Mouse (Mus musculus) stomach, embryonic 14.5 days (tissue): ENCODE data around the gene Smarcc1. TPM values are rescaled to one million over a fixed set of nuclear protein-coding genes. Genes with fewer than 3 reads are reported as not detected.

ENCODE experiments used
- ATAC-seq: fragments of 200-750 bp; cut with Nextera tagmentation; 2 replicates; pipeline ENCODE4 v1.8.0; 2017; ENCODE audit warnings: low read depth, moderate TSS enrichment; ENCODE audit not compliant: insufficient number of reproducible peaks, insufficient read depth, low FRiP score
- H3K27ac ChIP-seq: fragments of 300-500 bp; sonication (generic); 2 replicates; pipeline ENCODE4 v1.5.1; 2014; ENCODE audit warnings: mild to moderate bottlenecking, low read length, moderate library complexity, mixed read lengths
- H3K27me3 ChIP-seq: fragments of 300-500 bp; sonication (generic); 2 replicates; pipeline ENCODE4 v1.6.1; 2014; ENCODE audit warnings: low read length, control low read depth, mixed read lengths; ENCODE audit not compliant: control insufficient read depth, insufficient read depth
- H3K36me3 ChIP-seq: fragments of 300-500 bp; sonication (generic); 2 replicates; pipeline ENCODE4 v1.6.1; 2014; ENCODE audit warnings: mild to moderate bottlenecking, control low read depth, low read length, moderate library complexity, mixed read lengths; ENCODE audit not compliant: control insufficient read depth, insufficient read depth
- H3K4me1 ChIP-seq: fragments of 300-500 bp; sonication (generic); 2 replicates; pipeline ENCODE4 v1.6.1; 2014; ENCODE audit warnings: low read length, control low read depth, mixed read lengths; ENCODE audit not compliant: control insufficient read depth, insufficient read depth
- H3K4me2 ChIP-seq: fragments of 300-500 bp; sonication (generic); replicated peaks from 2 replicates; pipeline ENCODE4 v1.6.1; 2014; ENCODE audit warnings: low read depth, low read length, control low read depth
- H3K4me3 ChIP-seq: fragments of 300-500 bp; sonication (generic); 2 replicates; pipeline ENCODE4 v1.5.1; 2014; ENCODE audit warnings: low read depth, low read length, control low read depth
- H3K9ac ChIP-seq: fragments of 300-500 bp; sonication (generic); replicated peaks from 2 replicates; pipeline ENCODE4 v1.6.1; 2014; ENCODE audit warnings: low read depth, mild to moderate bottlenecking, control low read depth, low read length, moderate library complexity, mixed read lengths
- H3K9me3 ChIP-seq: fragments of 300-500 bp; sonication (generic); 2 replicates; pipeline ENCODE4 v1.6.1; 2016; ENCODE audit warnings: low read depth, low read length, control low read depth; ENCODE audit not compliant: control insufficient read depth
- WGBS: fragments of 180-500 bp; shearing (Covaris S2); extraction: QIAGEN DNeasy Blood & Tissue Kit; methylation state at CpG from one replicate; pipeline ENCODE4 v1.1.7; 2014; 5-methylcytosine and 5-hydroxymethylcytosine counted together
- polyA plus RNA-seq: library from polyadenylated mRNA; unstranded; fragments of >200 nt; fragmentation: Nextera tagmentation; extraction: Ambion mirVana; gene quantifications from 2 replicates; pipeline ENCODE4 v1.2.1, GENCODE M21; 2014

The Smarcc1 gene
- polyA plus RNA-seq, 1 experiment from 2014 or later = 143 TPM

GRCm38 (mm10) chr9:110263181-110263580, 145.7 kb downstream of the Smarcc1 start:
- no peak overlapping the region for H3K4me2 ChIP-seq
- H3K4me1 ChIP-seq = 0 out of 2 replicates have a peak, but pooled peaks cover 2% of the 10 kb centered on the region
- H3K4me3 ChIP-seq = no peak overlapping the region
- no peaks in the 10 kb centered on the region for H3K36me3 ChIP-seq
- ATAC-seq = no peak
- H3K9me3 ChIP-seq = no peaks in the 10 kb centered on the region
- no peak overlapping the region for H3K27ac ChIP-seq
- no peaks in the 10 kb centered on the region for H3K27me3 ChIP-seq
- 82% methylated on average over 8 of the region's 8 CpGs for WGBS
- H3K9ac ChIP-seq = no peak overlapping the region

- Histone ChIP-seq H3K27me3 (no peaks in the 10 kb centered on the region), H3K9ac (no peak overlapping the region), H3K27ac (no peak overlapping the region), H3K9me3 (no peaks in the 10 kb centered on the region), H3K36me3 (no peaks in the 10 kb centered on the region), H3K4me2 (no peak overlapping the region), H3K4me3 (no peak overlapping the region), H3K4me1 (0 out of 2 replicates have a peak, but pooled peaks cover 2% of the 10 kb centered on the region)
- no peak for ATAC-seq
- 80% methylated on average over 9 of the region's 9 CpGs for WGBS
These were observed 147.5 kb downstream of the Smarcc1 start for GRCm38 (mm10) chr9:110264991-110265390.

- H3K9ac ChIP-seq = no peak overlapping the region
- no peak overlapping the region for H3K4me2 ChIP-seq
- no peaks in the 10 kb centered on the region for H3K9me3 ChIP-seq
- no peaks in the 10 kb centered on the region for H3K36me3 ChIP-seq
- no peaks in the 10 kb centered on the region for H3K27me3 ChIP-seq
- no peak overlapping the region for H3K4me3 ChIP-seq
- WGBS = 94% methylated on average over 10 of the region's 10 CpGs
- no peak overlapping the region for H3K27ac ChIP-seq
- no peak for ATAC-seq
- no peaks in the 10 kb centered on the region for H3K4me1 ChIP-seq
These were observed 150.9 kb downstream of the Smarcc1 start for GRCm38 (mm10) chr9:110268416-110268815.

GRCm38 (mm10) chr9:110272330-110272729, 154.8 kb downstream of the Smarcc1 start:
- H3K9ac ChIP-seq = no peak overlapping the region
- H3K27ac ChIP-seq = no peak overlapping the region
- no peak overlapping the region for H3K4me3 ChIP-seq
- no peaks in the 10 kb centered on the region for H3K4me1 ChIP-seq
- no peak overlapping the region for H3K4me2 ChIP-seq
- H3K9me3 ChIP-seq = no peaks in the 10 kb centered on the region
- H3K27me3 ChIP-seq = no peaks in the 10 kb centered on the region
- no peak for ATAC-seq
- 91% methylated on average over 3 of the region's 3 CpGs for WGBS
- H3K36me3 ChIP-seq = no peaks in the 10 kb centered on the region

- H3K36me3 ChIP-seq = no peaks in the 10 kb centered on the region
- no peaks in the 10 kb centered on the region for H3K9me3 ChIP-seq
- no peak overlapping the region for H3K9ac ChIP-seq
- WGBS = 63% methylated on average over 4 of the region's 4 CpGs
- no peak overlapping the region for H3K27ac ChIP-seq
- ATAC-seq = no peak
- H3K4me1 ChIP-seq = no peaks in the 10 kb centered on the region
- no peak overlapping the region for H3K4me3 ChIP-seq
- H3K4me2 ChIP-seq = no peak overlapping the region
- no peaks in the 10 kb centered on the region for H3K27me3 ChIP-seq
These were observed 156.0 kb downstream of the Smarcc1 start for GRCm38 (mm10) chr9:110273507-110273906.

GRCm38 (mm10) chr9:110275882-110276281, 158.4 kb downstream of the Smarcc1 start:
- 65% methylated on average over 5 of the region's 5 CpGs for WGBS

GRCm38 (mm10) chr9:110277431-110277881, 159.9 kb downstream of the Smarcc1 start:
- Histone ChIP-seq H3K36me3 (no peaks in the 10 kb centered on the region), H3K27me3 (no peaks in the 10 kb centered on the region), H3K27ac (no peak overlapping the region), H3K4me2 (no peak overlapping the region), H3K4me3 (no peak overlapping the region), H3K9ac (no peak overlapping the region), H3K4me1 (no peaks in the 10 kb centered on the region), H3K9me3 (no peaks in the 10 kb centered on the region)
- 56% methylated on average over 8 of the region's 8 CpGs for WGBS
- no peak for ATAC-seq

More at GRCm38 (mm10) chr9:110275882-110276281, 158.4 kb downstream of the Smarcc1 start:
- no peaks in the 10 kb centered on the region for H3K4me1 ChIP-seq
- no peaks in the 10 kb centered on the region for H3K27me3 ChIP-seq
- no peak overlapping the region for H3K4me2 ChIP-seq
- H3K36me3 ChIP-seq = no peaks in the 10 kb centered on the region
- H3K9ac ChIP-seq = no peak overlapping the region
- ATAC-seq = no peak
- no peaks in the 10 kb centered on the region for H3K9me3 ChIP-seq
- no peak overlapping the region for H3K27ac ChIP-seq
- H3K4me3 ChIP-seq = no peak overlapping the region

GRCm38 (mm10) chr9:110284075-110284697, 166.7 kb downstream of the Smarcc1 start:
- H3K9ac ChIP-seq = no peak overlapping the region
- H3K27me3 ChIP-seq = no peaks in the 10 kb centered on the region
- no peaks in the 10 kb centered on the region for H3K36me3 ChIP-seq
- H3K27ac ChIP-seq = no peak overlapping the region
- no peak overlapping the region for H3K4me3 ChIP-seq
- ATAC-seq = no peak
- H3K4me1 ChIP-seq = no peaks in the 10 kb centered on the region
- WGBS = 94% methylated on average over 8 of the region's 10 CpGs
- no peak overlapping the region for H3K4me2 ChIP-seq
- H3K9me3 ChIP-seq = no peaks in the 10 kb centered on the region
